Mouse (Mus musculus) stomach, postnatal 0 days (tissue): ENCODE results near the gene Ly6g6d. TPM values are rescaled to one million over a fixed set of nuclear protein-coding genes. Genes with fewer than 3 reads are reported as not detected.

ENCODE experiments used
- ATAC-seq: fragments of 200-750 bp; cut with Nextera tagmentation; 2 replicates; pipeline ENCODE4 v1.8.0; 2017; ENCODE audit not compliant: low FRiP score, low TSS enrichment
- DNase-seq: peaks from one replicate; pipeline ENCODE4 v3.0.0-alpha.2; 2016; ENCODE audit warnings: low spot score
- H3K27ac ChIP-seq: fragments of 300-500 bp; sonication (generic); replicated peaks from 2 replicates; pipeline ENCODE4 v1.5.1; 2014; ENCODE audit warnings: mild to moderate bottlenecking, control low read depth
- H3K27me3 ChIP-seq: fragments of 300-500 bp; sonication (generic); 2 replicates; pipeline ENCODE4 v1.6.1; 2014; ENCODE audit warnings: low read length; ENCODE audit not compliant: control insufficient read depth, insufficient read depth
- H3K36me3 ChIP-seq: fragments of 300-500 bp; sonication (generic); 2 replicates; pipeline ENCODE4 v1.6.1; 2014; ENCODE audit warnings: low read length, mixed read lengths; ENCODE audit not compliant: control insufficient read depth, insufficient read depth
- H3K4me1 ChIP-seq: fragments of 300-500 bp; sonication (generic); replicated peaks from 2 replicates; pipeline ENCODE4 v1.6.1; 2014; ENCODE audit warnings: antibody characterized with exemption; ENCODE audit not compliant: control insufficient read depth, insufficient read depth
- H3K4me2 ChIP-seq: fragments of 300-500 bp; sonication (generic); replicated peaks from 2 replicates; pipeline ENCODE4 v1.6.1; 2014; ENCODE audit warnings: low read depth, mild to moderate bottlenecking, control low read depth, moderate library complexity
- H3K4me3 ChIP-seq: fragments of 300-500 bp; sonication (generic); 2 replicates; pipeline ENCODE4 v1.5.1; 2014; ENCODE audit warnings: low read depth, low read length, control low read depth
- H3K9ac ChIP-seq: fragments of 300-500 bp; sonication (generic); 2 replicates; pipeline ENCODE4 v1.6.1; 2014; ENCODE audit warnings: mild to moderate bottlenecking, low read length, control low read depth, mixed read lengths
- H3K9me3 ChIP-seq: fragments of 300-500 bp; sonication (generic); 2 replicates; pipeline ENCODE4 v1.6.1; 2016; ENCODE audit warnings: low read length; ENCODE audit not compliant: control insufficient read depth
- CTCF ChIP-seq: IDR thresholded peaks from 2 replicates; pipeline ENCODE4 v1.5.1; 2016; ENCODE audit warnings: antibody characterized with exemption, low read depth, mild to moderate bottlenecking, moderate library complexity
- EP300 ChIP-seq: optimal IDR thresholded peaks from 2 replicates; pipeline ENCODE3; 2016; ENCODE audit warnings: antibody characterized with exemption
- WGBS: fragments of 180-500 bp; shearing (Covaris S2); extraction: QIAGEN DNeasy Blood & Tissue Kit; methylation state at CpG from one replicate; pipeline ENCODE4 v1.1.7; 2014; 5-methylcytosine and 5-hydroxymethylcytosine counted together
- polyA plus RNA-seq: library from polyadenylated mRNA; unstranded; fragments of >200 nt; fragmentation: Nextera tagmentation; extraction: Ambion mirVana; gene quantifications from 2 replicates; pipeline ENCODE4 v1.2.1, GENCODE M21; 2015

The Ly6g6d gene
- polyA plus RNA-seq, 1 experiment from 2014 or later = 7.7 TPM

GRCm38 (mm10) chr17:35048932-35049440 lies 28.9 kb downstream of the Ly6g6d start:
- peak overlapping the region; percentile 99 for H3K27ac ChIP-seq
- no peaks in the 10 kb centered on the region for H3K27me3 ChIP-seq
- H3K9me3 ChIP-seq = no peaks in the 10 kb centered on the region
- ATAC-seq = no peak
- no peak overlapping the region; the same call in 1 of the 2 replicates for H3K9ac ChIP-seq
- H3K4me3 ChIP-seq = no peak overlapping the region
- peaks cover 12% of the 10 kb centered on the region; the same call in 1 of the 2 replicates for H3K4me1 ChIP-seq
- peaks cover 9% of the 10 kb centered on the region for H3K36me3 ChIP-seq
- TF ChIP-seq EP300 (no peak), CTCF (no peak)
- DNase-seq = no peak
- WGBS = 61% methylated on average over 5 of the region's 5 CpGs
- peak overlapping the region; percentile 83 for H3K4me2 ChIP-seq

- Histone ChIP-seq H3K36me3 (peaks cover 6% of the 10 kb centered on the region), H3K4me3 (0 out of 2 replicates have a peak overlapping the region, but pooled peaks have one; percentile 3), H3K27ac (peak overlapping the region; percentile 99), H3K9ac (no peak overlapping the region), H3K4me1 (peaks cover 12% of the 10 kb centered on the region; the same call in 1 of the 2 replicates), H3K4me2 (peak overlapping the region; percentile 42), H3K9me3 (no peaks in the 10 kb centered on the region), H3K27me3 (no peaks in the 10 kb centered on the region)
- ATAC-seq = no peak
- DNase-seq = peak; percentile 57
- WGBS = 20% methylated on average over 11 of the region's 11 CpGs
- no peak for TF ChIP-seq EP300
Observed at GRCm38 (mm10) chr17:35048149-35048931, 29.5 kb downstream of the Ly6g6d start.

- TF ChIP-seq EP300 (no peak), CTCF (no peak)
- Histone ChIP-seq H3K4me2 (peak overlapping the region; percentile 42), H3K36me3 (peaks cover 1% of the 10 kb centered on the region; the same call in 1 of the 2 replicates), H3K9me3 (no peaks in the 10 kb centered on the region), H3K9ac (no peak overlapping the region), H3K27ac (peak overlapping the region; percentile 99), H3K4me1 (peaks cover 12% of the 10 kb centered on the region; the same call in 1 of the 2 replicates), H3K4me3 (0 out of 2 replicates have a peak overlapping the region, but pooled peaks have one; percentile 3), H3K27me3 (no peaks in the 10 kb centered on the region)
- DNase-seq (peak; percentile 41), ATAC-seq (no peak)
- WGBS = 39% methylated on average over 1 of the region's 1 CpGs
Observed at GRCm38 (mm10) chr17:35047688-35048087, 30.2 kb downstream of the Ly6g6d start.

GRCm38 (mm10) chr17:35046681-35047455 lies 31.0 kb downstream of the Ly6g6d start, which contains the start of gene Msh5:
TSS of gene Msh5 (minus strand) at chr17:35046745.
- Histone ChIP-seq H3K4me1 (peaks cover 8% of the 10 kb centered on the region; the same call in 1 of the 2 replicates), H3K9me3 (no peaks in the 10 kb centered on the region), H3K27me3 (no peaks in the 10 kb centered on the region), H3K27ac (peak within 1 kb of the TSS; percentile 99), H3K4me3 (peak within 1 kb of the TSS; percentile 57), H3K36me3 (no peaks in the 10 kb centered on the region), H3K4me2 (peak within 1 kb of the TSS; percentile 94), H3K9ac (peak within 1 kb of the TSS; percentile 76)
- 2% methylated on average over 33 of the region's 33 CpGs for WGBS
- TF ChIP-seq CTCF (no peak), EP300 (no peak)
- ATAC-seq = peak; percentile 95
- peak; percentile 99 for DNase-seq

GRCm38 (mm10) chr17:35045807-35046680 lies 31.8 kb downstream of the Ly6g6d start:
- Histone ChIP-seq H3K27me3 (no peaks in the 10 kb centered on the region), H3K4me1 (peaks cover 8% of the 10 kb centered on the region; the same call in 1 of the 2 replicates), H3K4me3 (peak overlapping the region; percentile 57), H3K36me3 (no peaks in the 10 kb centered on the region), H3K4me2 (peak overlapping the region; percentile 94), H3K9ac (peak overlapping the region; percentile 76), H3K9me3 (no peaks in the 10 kb centered on the region), H3K27ac (peak overlapping the region; percentile 89)
- ATAC-seq (no peak), DNase-seq (no peak)
- 4% methylated on average over 47 of the region's 48 CpGs for WGBS
- no peak for TF ChIP-seq CTCF
- TF ChIP-seq EP300 = no peak
